Mouse (Mus musculus) granulocyte monocyte progenitor cell, adult 5-6 weeks (primary cell): ENCODE measurements around the gene Ccnq. TPM values are rescaled to one million over a fixed set of nuclear protein-coding genes. Genes with fewer than 3 reads are reported as not detected.

Experiments
- ATAC-seq: replicated peaks from 2 replicates; pipeline ENCODE4 v1.8.0; 2016; ENCODE audit warnings: mild to moderate bottlenecking, moderate TSS enrichment, inconsistent platforms; ENCODE audit not compliant: poor library complexity, severe bottlenecking
- total RNA-seq, 2 experiments: library from RNA; stranded (forward) in 1 of 2; stranded (reverse) in 1 of 2; fragments of 200-712, 200-1000 nt in 1 of 2; fragments of >200 nt in 1 of 2; fragmentation: Nextera tagmentation in 1 of 2; gene quantifications; 2 replicates each; pipeline ENCODE4 v1.2.3; 2014 to 2017

Ccnq gene
- total RNA-seq (2014; fragmentation: Nextera tagmentation) (22.9 and 32.1 TPM in 2 replicates), total RNA-seq (2017) (24.1 and 29.5 TPM in 2 replicates)

DNA sequence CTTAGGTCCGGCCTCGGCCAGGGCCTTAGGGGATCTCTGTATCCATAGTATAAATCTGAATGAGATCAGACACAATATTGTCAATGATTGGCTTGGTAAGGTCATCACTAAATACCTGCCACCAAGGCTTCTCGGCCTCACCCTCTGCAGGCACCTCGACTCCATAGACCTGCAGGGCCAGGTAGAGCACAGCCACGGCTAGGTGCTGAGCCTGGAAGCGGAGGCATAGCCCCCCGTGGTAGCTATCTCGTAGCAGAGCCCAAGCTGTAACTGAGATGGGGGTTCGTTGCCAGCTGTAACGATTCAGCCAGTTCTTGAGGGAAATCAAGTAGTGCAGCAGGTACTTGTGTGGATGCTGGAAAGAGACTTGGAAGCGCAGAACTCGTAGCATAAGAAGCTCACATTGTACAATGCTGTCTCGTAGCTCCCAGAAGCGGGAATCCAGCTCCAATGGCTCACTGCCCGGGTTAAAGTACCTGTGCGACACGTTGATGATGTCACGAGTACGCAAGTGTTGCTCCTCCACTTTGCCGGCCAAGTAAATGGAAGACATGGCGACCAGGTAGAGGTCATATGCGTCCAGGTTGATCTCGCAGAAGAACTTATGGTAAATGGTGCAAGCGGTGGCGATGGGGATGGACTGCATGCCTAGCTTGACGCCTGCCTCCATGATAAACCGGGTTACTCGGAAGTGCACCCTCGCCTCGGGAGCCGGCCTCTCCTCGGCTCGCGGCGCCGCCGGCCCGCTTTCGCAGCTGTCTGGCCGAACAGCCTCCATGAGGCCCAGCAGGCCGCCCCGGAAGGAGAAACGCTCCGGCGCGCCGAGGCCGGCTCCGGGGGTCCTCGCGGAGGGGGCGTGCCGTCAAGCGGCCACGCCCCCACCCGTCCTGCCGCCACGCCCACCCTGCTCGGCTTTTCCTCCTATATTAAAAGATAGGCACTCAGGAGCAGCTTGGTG lies at the start of gene Ccnq:
Gene Ccnq (minus strand): TSS at position 845 of the 958 bp plus-strand sequence.
- ATAC-seq: peak; percentile 87

DNA sequence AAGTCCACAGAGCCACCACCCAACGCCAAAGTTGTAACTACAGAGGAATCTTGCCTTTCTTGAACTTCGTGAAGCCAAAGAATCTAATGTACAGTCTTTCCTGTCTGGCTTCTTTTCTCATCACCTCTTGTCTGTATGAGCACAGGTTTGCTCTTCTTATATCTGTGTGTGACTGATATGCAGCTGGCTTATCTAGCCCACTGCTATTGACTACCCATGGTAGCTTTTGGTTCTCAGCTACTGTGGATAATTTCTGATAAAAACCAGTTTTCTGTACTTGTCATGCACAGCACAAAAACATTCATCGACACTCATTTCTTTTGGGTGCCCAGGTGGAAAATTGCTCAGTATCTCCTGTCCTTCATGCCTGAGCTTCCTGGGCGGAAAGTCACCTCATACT lies 49.6 kb upstream of the Ccnq start:
- ATAC-seq: no peak

DNA sequence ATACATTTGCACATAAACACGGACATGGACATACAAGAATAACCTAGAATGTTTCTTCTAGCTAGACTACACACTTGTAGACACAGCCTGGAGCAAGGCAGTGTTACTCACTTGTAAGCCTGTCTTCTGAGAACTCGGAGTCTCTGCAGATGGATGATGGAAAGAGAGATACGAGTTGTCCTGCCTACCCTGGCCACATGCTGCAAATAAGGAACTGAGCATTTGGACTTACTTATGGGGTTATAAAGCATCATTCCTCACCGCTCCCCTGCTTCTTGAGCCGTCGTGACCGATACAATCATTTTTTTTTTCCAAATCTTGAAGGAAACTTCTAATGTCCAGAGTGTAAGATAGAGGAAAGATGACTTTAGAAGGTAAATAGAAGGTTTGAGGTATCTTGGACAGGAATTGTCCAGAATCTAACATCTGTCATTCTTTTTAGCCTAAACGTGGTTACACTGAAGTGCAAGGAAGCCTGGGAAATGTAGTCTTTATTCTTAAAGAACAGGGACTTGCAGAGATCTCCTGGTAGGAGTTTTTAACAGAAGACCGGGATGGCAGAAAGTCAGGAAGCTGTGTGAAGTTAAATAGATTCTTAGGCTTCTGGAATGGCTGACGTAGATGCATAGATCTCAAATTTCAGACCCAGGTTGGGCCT lies 44.7 kb upstream of the Ccnq start:
- no peak for ATAC-seq

DNA sequence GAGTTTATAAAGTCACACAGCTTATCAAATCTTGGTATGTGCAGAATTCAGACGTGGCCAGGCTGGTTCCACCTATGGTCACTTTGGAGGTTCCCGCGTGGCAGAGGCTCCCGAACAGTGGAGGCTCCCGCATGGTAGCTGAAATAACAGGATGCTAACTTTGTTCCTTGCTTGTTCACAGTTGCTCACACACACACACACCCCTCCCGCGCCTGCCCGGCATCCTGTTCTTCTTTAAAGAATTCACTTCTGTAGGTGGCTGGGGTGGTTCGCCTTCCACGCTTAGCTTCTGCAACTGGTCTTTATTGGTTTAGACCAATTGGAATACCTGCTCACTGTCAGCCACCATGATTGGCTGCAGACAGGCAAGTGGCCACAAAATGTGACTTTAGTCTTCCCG lies 41.6 kb upstream of the Ccnq start:
- ATAC-seq: peak; percentile 9; the same call in 1 of the 2 replicates

DNA sequence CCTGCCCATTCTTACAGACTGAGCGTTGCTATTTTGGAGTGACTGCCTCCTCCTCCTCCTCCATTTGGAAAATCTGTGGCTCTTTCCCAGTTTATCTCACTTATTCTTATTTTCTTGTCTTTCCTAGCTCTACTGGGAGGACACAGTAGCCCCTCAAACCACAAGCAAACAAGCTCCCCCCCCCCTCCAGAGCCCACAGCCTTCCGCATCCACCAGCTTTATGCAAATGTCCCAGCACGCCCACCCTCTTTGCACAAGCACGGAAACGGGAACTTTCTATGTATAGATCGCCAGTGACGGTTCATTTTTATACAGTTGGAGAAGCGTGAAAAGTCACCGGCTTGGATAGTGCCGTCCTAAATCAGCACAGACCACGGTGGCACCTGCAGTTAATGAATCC lies 40.9 kb upstream of the Ccnq start:
- peak; percentile 89 for ATAC-seq

DNA sequence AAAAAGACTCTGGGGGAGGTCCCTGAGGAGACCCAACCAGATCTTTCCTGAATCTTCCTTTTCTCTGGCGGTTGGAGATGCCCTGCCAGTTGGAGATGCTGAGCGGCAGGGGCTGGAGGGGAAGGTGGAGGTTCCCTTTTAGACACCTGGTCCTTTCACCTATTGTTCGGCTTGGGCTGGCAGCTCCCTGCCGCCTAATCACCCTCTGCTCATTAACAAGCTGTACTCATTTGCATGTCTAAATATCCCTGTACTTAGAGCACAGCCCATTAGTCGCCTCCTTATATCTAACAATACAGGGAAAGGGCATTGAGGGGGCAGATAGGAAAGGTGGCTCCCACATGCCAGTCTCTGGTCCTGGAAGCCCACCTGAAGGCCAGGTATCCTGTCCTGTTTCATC lies 40.5 kb upstream of the Ccnq start:
- ATAC-seq: no peak

DNA sequence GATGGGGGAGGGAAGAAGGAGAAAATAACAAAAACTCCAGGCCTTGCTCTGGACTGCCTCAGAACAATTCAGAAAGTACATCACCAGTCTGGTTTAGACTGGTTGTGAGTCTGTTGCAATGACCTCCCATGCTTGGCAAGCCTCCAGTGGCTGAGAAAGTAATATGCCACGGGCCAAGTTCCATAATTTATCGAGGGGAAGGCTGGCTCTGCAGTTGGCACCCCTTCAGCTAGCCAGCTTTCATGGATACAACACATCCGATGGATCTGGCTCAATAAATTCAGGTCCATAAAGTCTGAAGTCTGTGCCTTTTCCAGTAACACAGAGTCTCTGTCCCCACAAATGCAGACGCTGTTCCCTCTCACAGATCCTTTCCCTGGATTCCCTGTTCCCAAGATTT lies 40.1 kb upstream of the Ccnq start:
- ATAC-seq: peak; percentile 74

DNA sequence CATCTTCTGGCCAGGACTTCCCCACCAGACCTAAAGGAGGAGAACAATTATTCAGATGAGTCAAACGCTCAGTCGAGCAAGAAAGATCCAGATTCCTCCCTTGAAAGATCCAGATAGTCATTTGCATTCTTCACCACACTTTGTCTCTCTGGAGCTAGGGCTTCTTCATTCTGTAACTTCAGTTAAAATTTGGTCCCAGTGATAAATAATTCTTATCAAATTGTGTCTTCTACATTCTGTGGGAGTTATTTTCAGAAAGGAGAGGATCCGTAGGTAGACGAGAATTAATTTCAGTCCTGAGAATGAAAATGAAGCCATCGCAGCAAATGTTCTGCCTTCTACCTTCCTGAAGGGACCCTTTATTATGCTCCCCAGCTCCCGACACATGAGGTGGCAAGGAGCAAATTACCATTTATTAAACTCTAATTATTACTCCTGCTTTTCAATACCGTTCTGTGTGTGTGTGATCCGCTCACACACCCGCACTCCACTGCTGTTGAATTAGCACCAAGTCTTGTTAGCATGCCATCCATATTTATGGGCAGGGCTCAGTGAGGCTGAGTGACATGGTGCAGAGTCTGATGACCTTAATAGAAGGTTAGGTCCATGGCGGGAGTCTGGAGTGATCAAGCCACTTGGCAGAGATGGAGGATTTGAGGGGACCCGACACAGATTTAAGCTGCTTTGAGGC lies 38.0 kb upstream of the Ccnq start:
- no peak for ATAC-seq

DNA sequence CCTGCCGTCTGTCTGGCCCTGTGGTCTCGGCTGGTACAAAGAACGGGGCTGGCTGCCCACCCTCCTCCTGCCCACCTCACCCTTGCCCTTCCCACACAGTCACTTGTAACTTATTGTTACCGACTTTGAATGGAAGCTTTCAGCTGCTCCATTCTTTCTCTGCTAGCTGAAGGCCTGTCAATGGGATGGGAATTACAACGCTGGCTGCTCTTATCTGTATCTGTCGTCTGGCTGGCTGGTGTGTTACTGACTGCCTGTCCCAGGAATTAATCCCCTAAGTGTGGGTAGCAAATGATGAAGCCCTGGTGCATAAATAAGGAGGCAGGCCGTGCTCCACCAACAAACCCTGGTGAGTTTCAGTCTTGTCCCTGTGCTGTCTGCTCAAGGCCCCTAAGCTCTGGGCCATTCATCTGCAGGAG lies 34.5 kb upstream of the Ccnq start:
- ATAC-seq: no peak

DNA sequence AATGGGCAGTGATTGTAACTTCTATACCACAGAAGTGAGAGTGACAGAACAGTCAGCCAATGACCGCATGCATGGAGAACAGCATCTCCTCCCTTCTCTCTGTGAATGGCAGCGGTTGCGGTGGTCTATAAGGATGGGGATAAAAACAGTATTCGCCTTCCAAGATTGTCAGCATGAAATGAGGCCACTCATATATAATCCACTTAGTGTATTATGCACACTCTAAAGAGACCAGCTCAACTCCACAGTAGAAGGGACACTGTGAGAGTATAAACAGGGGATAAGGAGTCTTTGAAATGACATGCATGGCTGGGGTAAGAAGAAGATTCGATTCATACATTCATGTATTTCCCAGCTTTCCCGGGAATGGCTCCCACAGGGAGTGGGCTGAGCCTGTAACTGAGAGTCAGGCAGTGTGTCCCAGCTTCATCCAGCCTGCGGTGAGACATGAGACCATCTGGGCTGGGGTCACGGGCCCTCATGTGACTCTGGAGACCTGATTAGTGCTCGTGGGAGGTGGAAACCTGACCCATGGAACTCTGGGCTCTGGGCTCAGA lies 31.3 kb upstream of the Ccnq start:
- no peak for ATAC-seq

DNA sequence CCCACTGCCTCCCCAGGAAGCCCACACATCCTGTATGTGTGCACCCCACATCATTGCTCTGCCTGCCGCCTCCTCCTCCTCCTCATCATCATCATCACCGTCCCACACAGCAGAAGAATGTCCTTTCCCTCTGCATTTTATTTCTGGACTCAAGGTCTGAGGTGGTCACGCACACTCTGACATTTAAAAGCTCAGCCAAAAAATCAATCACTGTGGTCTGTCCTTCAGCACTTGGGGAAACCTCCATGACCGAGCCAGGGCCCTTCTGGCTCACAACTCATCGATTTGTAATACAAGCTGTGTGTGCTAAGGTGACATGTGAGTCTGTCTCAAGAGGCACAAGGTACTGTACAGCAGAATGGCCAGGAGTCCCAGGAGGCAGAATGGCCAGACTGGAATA lies 30.8 kb upstream of the Ccnq start:
- ATAC-seq: no peak

DNA sequence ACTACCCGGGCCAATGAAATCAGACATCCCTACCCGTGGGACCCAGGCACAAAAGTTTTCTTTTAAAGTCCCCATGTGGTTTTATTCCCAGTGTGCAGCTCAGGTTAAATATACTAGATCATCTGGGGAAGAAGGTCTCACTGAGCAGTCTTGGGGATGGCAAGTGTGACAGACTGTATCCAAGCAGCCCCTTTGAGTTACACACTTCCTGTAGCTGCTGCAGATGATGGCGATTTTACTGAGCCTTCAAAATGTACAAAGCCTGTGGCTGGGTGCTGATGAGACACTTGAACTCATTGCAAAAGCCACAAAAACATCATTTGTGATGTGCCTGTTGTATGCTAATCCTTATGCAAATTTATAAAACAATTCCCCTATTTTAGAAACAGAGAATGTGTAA lies 29.0 kb upstream of the Ccnq start:
- no peak for ATAC-seq

DNA sequence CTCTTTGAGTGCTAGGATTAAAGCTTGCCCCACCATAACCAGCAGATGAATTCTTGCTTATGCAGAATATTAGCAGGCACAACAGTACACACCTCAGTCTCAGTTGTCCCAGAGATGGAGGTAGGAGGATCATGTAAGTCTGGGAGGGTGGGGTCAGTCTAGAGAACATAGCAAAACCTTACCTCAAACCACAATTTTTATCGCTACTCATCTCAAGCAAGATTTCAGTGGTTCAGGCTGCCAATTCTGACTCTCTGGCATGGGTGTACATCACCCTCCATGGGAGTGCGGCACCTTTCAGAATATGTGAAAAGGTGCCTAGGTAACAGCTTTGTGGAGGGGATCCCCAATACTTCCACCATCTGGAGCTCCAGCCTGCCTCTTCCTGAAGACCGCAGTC lies 28.5 kb upstream of the Ccnq start:
- no peak for ATAC-seq

DNA sequence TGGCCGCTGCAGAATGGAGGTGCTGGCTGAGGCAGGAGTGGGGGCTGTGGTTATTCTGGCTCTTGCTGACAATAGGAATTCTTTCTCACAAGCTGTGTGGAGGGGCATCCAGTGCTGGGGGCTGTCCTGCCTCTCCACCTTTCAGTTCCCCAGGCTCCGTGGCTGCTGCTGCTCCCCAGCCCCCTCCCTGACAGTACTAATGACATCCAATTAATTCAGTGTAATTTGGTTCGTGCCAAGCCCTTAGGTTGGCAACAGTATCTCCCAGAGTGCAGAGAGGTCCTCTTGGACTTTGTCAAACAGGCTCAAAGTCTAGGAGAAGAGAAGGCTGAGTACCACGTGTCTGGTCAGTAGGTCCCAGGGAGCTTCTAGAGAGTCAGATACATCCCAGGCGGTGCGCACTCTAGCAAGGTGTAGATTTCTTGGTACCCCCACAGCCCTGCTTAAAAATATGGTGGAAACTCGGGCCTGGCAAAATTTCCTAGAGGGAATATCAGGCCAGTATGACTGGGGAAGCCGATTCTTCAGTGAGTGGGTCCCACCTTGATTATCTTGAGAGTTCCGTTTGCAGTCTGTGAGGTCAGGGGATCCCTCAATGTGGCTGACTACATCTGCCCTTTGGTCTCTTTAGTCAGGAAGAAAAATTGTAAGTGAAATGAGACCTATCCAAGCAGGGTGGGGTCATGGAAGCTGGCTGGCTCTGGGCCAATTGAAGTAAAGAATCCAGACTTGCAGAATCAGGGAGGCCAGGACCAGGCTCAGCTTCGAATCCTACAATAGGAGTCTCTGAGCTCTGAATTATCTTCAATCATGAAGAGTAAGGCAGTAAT lies 26.5 kb upstream of the Ccnq start:
- ATAC-seq: no peak

DNA sequence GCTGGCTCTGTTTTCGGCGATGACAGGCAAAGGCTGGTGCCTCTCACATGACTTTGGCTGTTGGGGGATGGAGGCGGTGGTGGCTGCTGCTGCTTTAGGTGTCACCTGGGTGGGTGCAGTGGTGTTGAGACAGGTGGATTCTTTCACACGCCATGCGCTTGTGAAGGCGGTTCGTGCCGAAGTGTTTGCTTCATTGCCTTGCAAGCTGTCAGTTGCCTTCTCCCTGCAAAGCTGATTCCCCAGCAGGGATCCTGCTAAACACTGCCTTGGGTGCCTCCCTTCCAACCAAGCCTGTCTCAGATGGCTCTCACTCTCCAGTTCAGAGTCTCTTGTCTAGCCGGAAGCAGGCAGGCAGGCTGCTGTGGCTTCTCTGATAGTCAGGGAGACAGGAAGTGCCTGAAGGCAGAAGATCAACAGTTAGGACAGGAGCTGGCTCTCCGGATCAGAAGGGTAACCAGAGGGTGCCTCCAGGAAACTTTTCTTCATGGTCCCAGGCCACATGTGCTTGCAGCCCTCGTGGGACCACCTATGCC lies 20.3 kb upstream of the Ccnq start:
- ATAC-seq: peak; percentile 61

DNA sequence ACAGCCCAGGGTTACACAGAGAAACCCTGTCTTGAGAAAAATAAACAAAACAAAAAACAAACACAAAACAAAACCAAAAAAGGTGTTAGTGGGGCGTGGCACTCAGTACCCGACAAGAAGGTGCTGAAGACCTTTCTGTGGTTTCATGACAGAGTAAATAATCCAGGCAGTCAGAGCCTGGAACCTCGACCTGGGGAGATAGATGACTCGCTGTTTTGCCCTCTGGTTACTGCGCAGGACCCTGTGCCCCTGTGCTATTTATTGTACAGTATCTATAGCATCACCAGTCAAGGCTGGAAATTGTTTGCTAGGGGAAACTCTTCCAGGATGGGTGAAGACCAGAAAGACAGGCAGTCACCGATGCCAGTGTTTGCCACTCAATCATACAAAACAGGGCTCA lies 18.9 kb upstream of the Ccnq start:
- no peak for ATAC-seq

DNA sequence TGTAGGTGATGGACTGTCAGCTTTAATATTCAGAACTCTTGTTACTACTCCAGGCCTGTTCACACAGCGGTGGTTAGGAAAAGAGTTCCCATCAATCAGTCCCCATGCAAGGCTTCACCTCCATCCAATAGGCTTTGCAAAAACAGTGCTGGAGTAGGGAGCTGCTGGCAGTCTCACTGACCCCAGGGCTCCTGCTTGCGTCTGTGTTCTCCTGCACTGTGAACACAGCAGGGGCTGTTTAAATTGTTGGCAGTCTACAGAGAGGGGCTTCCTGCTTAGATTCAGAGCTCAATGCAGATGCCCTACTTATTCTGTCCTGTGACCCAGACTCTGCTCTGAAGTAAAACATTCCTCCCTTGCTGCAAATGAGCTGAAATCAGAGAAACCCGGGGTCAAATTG lies 17.2 kb upstream of the Ccnq start:
- ATAC-seq: no peak

DNA sequence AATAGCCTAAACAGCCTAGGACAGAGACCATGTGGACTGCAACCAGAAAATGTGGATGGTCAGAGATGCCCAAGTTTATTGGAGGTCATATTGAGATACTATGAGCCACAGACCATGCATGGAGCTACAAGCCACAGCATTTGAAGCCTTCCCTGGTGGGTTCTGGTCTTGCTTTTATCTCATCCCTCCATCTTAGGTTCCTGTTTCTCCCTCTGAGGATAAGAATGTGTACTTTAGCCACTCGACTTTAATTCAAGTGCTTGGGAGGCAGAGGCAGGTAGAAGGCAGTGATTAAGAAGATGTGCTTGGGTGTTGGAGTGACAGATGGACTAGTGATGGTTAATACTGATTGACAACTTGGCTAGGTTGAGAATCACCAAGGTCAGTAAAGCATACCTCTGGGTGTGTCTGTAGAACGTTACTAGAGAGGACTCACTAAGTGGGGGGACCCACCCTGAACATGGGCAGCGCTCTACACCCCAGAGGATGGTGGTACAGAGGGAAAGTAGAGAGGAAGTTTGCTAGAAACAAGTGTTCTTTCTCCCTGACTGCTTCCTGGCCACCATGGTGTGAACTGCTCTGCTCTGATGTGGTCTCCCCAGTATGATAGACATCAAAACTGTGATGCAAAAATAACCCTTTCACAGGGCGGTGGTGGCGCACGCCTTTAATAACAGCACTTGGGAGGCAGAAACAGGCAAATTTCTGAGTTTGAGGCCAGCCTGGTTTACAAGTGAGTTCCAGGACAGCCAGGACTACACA lies 14.7 kb upstream of the Ccnq start:
- ATAC-seq: no peak

DNA sequence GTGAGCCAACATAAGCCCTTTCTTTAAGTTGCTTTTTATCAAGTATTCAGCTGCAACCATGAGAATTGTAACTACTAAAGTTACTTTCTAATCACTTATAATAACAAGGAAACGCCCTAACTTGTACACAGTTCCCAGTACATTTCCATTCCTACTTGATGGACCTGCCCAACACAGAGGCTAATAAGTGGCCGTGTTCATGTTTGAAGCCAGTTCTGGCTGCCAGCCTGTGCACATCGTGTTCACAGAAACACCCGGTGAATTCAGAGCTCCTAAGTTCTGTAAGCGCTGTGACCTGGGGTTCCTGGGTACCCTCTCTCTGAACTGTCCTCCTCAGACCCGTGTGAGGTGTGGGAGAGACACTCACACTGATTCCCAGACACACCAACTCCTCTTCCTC lies 13.3 kb upstream of the Ccnq start:
- no peak for ATAC-seq
